Mouse (Mus musculus): ENCODE data around the gene C1qb. TPM values are rescaled to one million over a fixed set of nuclear protein-coding genes. Genes with fewer than 3 reads are reported as not detected.

The C1qb gene
- 96.7 and 155 TPM in 2 replicates for polyA plus RNA-seq (2015; fragmentation: Nextera tagmentation; extraction: Ambion mirVana)

DNA sequence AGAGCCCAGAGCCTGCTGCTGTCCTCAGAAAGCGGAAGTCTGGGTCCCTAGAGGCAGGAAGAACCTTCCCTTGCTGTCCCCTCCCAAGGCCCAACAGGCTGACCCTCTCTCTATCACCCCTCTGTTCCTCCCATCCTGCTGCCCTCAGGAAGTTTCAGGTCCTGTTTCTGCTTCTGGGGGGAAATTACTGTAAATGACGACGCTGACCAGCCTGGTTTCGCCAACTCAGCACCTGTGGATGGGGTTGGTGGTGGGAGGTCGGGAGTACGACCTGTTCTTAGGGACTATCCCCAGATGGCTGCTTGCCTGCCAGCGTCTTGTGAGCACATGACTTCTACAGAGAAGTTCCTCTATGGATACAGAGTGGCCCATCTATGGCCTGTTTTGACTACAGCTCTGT lies at the start of gene C1qb:
Gene C1qb, minus strand, starts transcription at position 87 of the 400 bp plus-strand sequence.

GRCm38 (mm10) chr4:136898637-136899036 lies 12.7 kb upstream of the C1qb start, which contains the start of gene C1qa:
Gene C1qa (minus strand): TSS chr4:136898803.

GRCm38 (mm10) chr4:136892811-136893210 lies 6.8 kb upstream of the C1qb start, which contains the start of gene C1qc:
Gene C1qc (minus strand): TSS chr4:136893065.

GRCm38 (mm10) chr4:136835621-136836386 lies 50.2 kb downstream of the C1qb start, which contains the start of gene Ephb2:
Gene Ephb2 (minus strand): TSS chr4:136835988.

Other genes with a start within 250 kb of the C1qb start
- 1.3 and 2.0 TPM in 2 replicates for gene Ephb2, start 50.2 kb downstream of the C1qb start, polyA plus RNA-seq (2015; fragmentation: Nextera tagmentation; extraction: Ambion mirVana)
- 55.9 and 82.1 TPM in 2 replicates for gene C1qc, start 6.9 kb upstream of the C1qb start, polyA plus RNA-seq (2015; fragmentation: Nextera tagmentation; extraction: Ambion mirVana)
- gene C1qa, start 12.6 kb upstream of the C1qb start, polyA plus RNA-seq (2015; fragmentation: Nextera tagmentation; extraction: Ambion mirVana): 56.6 and 89.9 TPM in 2 replicates
- gene Epha8, start 70.6 kb upstream of the C1qb start, polyA plus RNA-seq (2015; fragmentation: Nextera tagmentation; extraction: Ambion mirVana): 0.19 and 0.34 TPM in 2 replicates
- gene Zbtb40, start 162.6 kb upstream of the C1qb start, polyA plus RNA-seq (2015; fragmentation: Nextera tagmentation; extraction: Ambion mirVana): 1.6 and 1.9 TPM in 2 replicates

Data from spleen, postnatal 0 days (tissue).